Mouse (Mus musculus) limb, embryonic 14.5 days (tissue): ENCODE measurements around the gene Spg7. TPM values are rescaled to one million over a fixed set of nuclear protein-coding genes. Genes with fewer than 3 reads are reported as not detected.
A peak's percentile ranks its signal among the peaks of the same experiment; 100 is the strongest.

Experiments used
- ATAC-seq: fragments of 200-750 bp; cut with Nextera tagmentation; 2 replicates; pipeline ENCODE4 v1.8.0; 2017; ENCODE audit warnings: low read depth, moderate number of reproducible peaks, moderate TSS enrichment; ENCODE audit not compliant: low FRiP score
- DNase-seq: peaks from one replicate; pipeline ENCODE4 v3.0.0-alpha.2; 2015; ENCODE audit warnings: low spot score
- H3K27ac ChIP-seq: fragments of 300-500 bp; sonication (generic); replicated peaks from 2 replicates; pipeline ENCODE4 v1.5.1; 2014; ENCODE audit warnings: low read depth, mild to moderate bottlenecking, low read length, moderate library complexity, mixed read lengths
- H3K27me3 ChIP-seq: fragments of 300-500 bp; sonication (generic); 2 replicates; pipeline ENCODE4 v1.6.1; 2014; ENCODE audit warnings: low read length, mixed read lengths; ENCODE audit not compliant: control insufficient read depth, insufficient read depth
- H3K36me3 ChIP-seq: fragments of 300-500 bp; sonication (generic); 2 replicates; pipeline ENCODE4 v1.6.1; 2014; ENCODE audit warnings: mild to moderate bottlenecking, low read length, moderate library complexity, mixed read lengths; ENCODE audit not compliant: control insufficient read depth, insufficient read depth
- H3K4me1 ChIP-seq: fragments of 300-500 bp; sonication (generic); 2 replicates; pipeline ENCODE4 v1.6.1; 2014; ENCODE audit warnings: antibody characterized with exemption, low read length, mixed read lengths; ENCODE audit not compliant: control insufficient read depth, insufficient read depth
- H3K4me2 ChIP-seq: fragments of 300-500 bp; sonication (generic); replicated peaks from 2 replicates; pipeline ENCODE4 v1.6.1; 2014; ENCODE audit warnings: low read depth, mild to moderate bottlenecking, low read length, moderate library complexity; ENCODE audit not compliant: severe bottlenecking
- H3K4me3 ChIP-seq: fragments of 300-500 bp; sonication (generic); replicated peaks from 2 replicates; pipeline ENCODE4 v1.5.1; 2014; ENCODE audit warnings: low read length
- H3K9ac ChIP-seq: fragments of 300-500 bp; sonication (generic); 2 replicates; pipeline ENCODE4 v1.6.1; 2014; ENCODE audit warnings: mild to moderate bottlenecking, low read depth, low read length, moderate library complexity; ENCODE audit not compliant: severe bottlenecking
- H3K9me3 ChIP-seq: fragments of 300-500 bp; sonication (generic); 2 replicates; pipeline ENCODE4 v1.6.1; 2016; ENCODE audit warnings: low read length; ENCODE audit not compliant: control insufficient read depth
- POLR2A ChIP-seq: fragments of 200-500 bp; IDR thresholded peaks from 2 replicates; pipeline ENCODE4 v1.8.0; 2012; ENCODE audit warnings: inconsistent platforms, mild to moderate bottlenecking, moderate library complexity, borderline replicate concordance; ENCODE audit not compliant: insufficient read depth, insufficient read length; ENCODE audit errors: extremely low read depth
- WGBS: fragments of 180-500 bp; shearing (Covaris S2); extraction: QIAGEN DNeasy Blood & Tissue Kit; methylation state at CpG from one replicate; pipeline ENCODE4 v1.1.7; 2014; 5-methylcytosine and 5-hydroxymethylcytosine counted together
- polyA plus RNA-seq, 2 experiments: library from polyadenylated mRNA; depleted of rRNA in 1 of 2; stranded (reverse) in 1 of 2; unstranded in 1 of 2; fragments of >200 nt; fragmentation: Nextera tagmentation in 1 of 2; extraction: Ambion mirVana in 1 of 2; gene quantifications; 2 replicates each; pipeline versions ENCODE4 v1.2.1 to v1.2.3; 2012 to 2014

The Spg7 gene
- polyA plus RNA-seq (2012; rRNA removed) (88.7 and 90.0 TPM in 2 replicates), polyA plus RNA-seq (2014; fragmentation: Nextera tagmentation; extraction: Ambion mirVana) (34.8 and 37.5 TPM in 2 replicates)

DNA sequence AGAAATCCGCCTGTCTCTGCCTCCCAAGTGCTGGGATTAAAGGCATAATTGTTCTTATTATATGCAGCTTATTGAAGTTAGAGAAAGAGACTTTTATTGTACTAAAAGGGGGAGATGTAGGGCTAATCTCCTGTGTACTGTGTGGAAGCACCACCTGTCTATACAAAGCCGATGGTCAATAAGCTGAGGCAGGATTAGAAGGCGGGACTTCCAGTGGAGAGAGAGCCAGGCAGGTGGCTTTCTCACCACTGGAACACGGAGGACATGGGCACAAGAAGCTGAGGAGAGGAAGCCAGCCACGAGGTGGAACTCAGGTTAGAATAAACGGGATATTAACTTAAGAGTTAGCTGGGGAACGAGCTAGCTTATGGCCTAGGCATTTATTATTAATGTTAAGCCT lies at the start of gene Spg7:
Gene Spg7, plus strand, starts transcription at position 222 of the 400 bp plus-strand sequence.
- DNase-seq (no peak), ATAC-seq (no peak)
- H3K27me3 ChIP-seq = no peaks in the 10 kb centered on the region
- H3K4me2 ChIP-seq = no peak within 1 kb of the TSS
- no peaks in the 10 kb centered on the region for H3K9me3 ChIP-seq
- peaks cover 12% of the 10 kb centered on the region for H3K36me3 ChIP-seq
- TF ChIP-seq POLR2A = no peak
- peaks cover 12% of the 10 kb centered on the region for H3K4me1 ChIP-seq
- H3K9ac ChIP-seq = no peak within 1 kb of the TSS
- 70% methylated on average over 7 of the region's 7 CpGs for WGBS
- H3K4me3 ChIP-seq = no peak within 1 kb of the TSS
- H3K27ac ChIP-seq = no peak within 1 kb of the TSS

DNA sequence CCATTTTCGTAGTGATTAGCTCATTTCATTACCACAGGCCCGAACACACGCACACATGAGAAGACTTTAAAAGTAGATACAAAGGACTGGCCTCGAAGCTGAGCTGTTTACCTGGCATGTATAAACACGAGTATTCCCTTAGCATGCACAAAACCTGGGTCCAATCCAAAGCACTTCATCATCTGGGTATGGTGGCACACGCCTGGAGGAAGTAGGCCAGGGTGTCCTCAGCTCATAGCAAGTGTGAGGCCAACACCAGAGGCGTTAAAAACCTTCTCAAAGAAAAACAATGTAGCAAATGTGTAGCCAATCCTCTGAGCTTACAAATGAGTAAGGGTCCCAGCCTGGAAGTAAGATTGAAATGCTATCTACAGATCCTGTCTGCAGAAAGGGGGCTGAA lies 48.3 kb upstream of the Spg7 start:
- 67% methylated on average over 7 of the region's 7 CpGs for WGBS
- no peaks in the 10 kb centered on the region for H3K9me3 ChIP-seq

DNA sequence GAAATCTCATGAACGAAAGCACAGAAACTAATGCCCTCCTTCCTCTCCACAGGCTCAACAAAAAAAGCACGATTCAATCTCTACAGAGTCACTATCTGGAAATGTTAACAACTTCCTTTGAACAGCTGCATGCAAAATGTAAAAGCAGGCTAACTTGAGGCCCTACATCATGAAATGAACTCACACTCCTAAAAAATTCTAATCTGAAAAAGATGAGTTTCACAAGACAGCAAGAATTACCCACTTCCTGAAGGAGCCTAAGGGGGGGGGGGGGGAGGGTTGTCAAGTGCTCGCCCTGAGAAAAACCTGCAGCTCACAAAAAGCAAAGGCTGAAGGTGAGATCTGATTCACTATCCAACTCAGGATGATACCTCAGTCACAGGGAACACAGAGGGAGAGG lies 47.7 kb upstream of the Spg7 start:
- Histone ChIP-seq H3K9ac (no peak overlapping the region), H3K27me3 (no peaks in the 10 kb centered on the region), H3K27ac (peak overlapping the region; percentile 13; the same call in 1 of the 2 replicates), H3K4me1 (peaks cover 7% of the 10 kb centered on the region), H3K4me3 (no peak overlapping the region), H3K9me3 (no peaks in the 10 kb centered on the region), H3K4me2 (no peak overlapping the region), H3K36me3 (peaks cover 2% of the 10 kb centered on the region; the same call in 1 of the 2 replicates)
- DNase-seq (no peak), ATAC-seq (no peak)
- no peak for TF ChIP-seq POLR2A
- 42% methylated on average over 3 of the region's 3 CpGs for WGBS

More for the DNA sequence above, 48.3 kb upstream of the Spg7 start:
- TF ChIP-seq POLR2A = no peak
- Histone ChIP-seq H3K9ac (no peak overlapping the region), H3K36me3 (peaks cover 2% of the 10 kb centered on the region; the same call in 1 of the 2 replicates), H3K27ac (no peak overlapping the region), H3K4me2 (no peak overlapping the region), H3K27me3 (no peaks in the 10 kb centered on the region), H3K4me1 (peaks cover 7% of the 10 kb centered on the region), H3K4me3 (no peak overlapping the region)
- ATAC-seq = no peak
- DNase-seq = no peak

DNA sequence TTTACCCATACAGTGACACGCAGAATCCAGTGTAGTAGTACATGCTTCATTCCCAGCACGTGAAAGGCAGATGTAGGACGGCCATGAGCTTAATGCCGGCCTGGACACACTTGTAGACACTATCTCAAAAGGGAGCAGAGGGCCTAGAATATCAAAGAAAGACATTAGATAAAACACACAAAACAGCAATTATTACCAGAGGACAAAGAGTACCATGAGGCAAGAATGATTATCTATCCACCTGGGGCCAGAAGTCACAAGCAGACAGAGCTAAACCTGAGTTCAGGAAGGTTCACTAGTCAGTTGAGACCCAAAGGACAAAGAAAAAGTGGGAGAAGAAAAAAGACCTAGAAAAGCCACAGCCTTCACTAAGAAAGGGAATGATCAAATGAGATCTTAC lies 45.6 kb upstream of the Spg7 start:
- peaks cover 2% of the 10 kb centered on the region; the same call in 1 of the 2 replicates for H3K36me3 ChIP-seq
- TF ChIP-seq POLR2A = no peak
- no peak for DNase-seq
- H3K4me2 ChIP-seq = no peak overlapping the region
- no peaks in the 10 kb centered on the region for H3K9me3 ChIP-seq
- no peak for ATAC-seq
- WGBS = 92% methylated on average over 4 of the region's 4 CpGs
- H3K27ac ChIP-seq = no peak overlapping the region
- no peaks in the 10 kb centered on the region for H3K27me3 ChIP-seq
- peaks cover 12% of the 10 kb centered on the region for H3K4me1 ChIP-seq
- no peak overlapping the region for H3K4me3 ChIP-seq
- no peak overlapping the region for H3K9ac ChIP-seq

DNA sequence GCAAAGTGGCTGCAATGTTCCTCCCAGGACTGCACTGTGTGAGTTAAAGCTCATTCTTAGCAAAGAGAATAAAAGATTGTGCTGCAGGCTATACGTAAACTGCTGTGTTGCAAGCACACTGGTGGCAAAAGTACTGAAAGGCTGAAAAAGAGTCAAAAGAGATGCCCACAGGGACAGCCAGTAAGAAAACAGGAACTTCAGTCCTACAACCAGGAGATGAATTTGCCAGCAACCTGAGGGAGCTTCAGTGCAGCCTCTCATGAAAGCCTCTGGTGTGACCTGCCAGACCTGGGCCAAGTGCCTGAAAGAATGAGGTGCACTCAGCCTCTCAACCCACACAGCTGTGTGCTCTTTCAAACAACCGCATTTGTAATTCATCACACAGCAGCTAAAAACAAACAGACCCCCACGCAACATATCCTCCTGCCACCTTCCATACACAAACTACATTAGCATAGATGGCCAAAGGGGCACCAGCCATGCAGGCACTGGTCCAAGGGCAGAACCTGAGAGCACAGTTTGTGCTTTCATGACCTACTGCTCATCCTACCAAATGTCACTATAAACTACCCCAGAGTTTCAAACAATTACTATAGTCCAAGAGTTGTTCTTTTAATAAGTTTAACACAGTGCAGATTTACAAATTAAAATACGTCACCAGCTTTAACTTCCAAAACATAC lies 44.1 kb upstream of the Spg7 start:
- no peak for ATAC-seq
- 80% methylated on average over 4 of the region's 4 CpGs for WGBS
- Histone ChIP-seq H3K4me3 (no peak overlapping the region), H3K36me3 (peaks cover 2% of the 10 kb centered on the region; the same call in 1 of the 2 replicates), H3K27me3 (no peaks in the 10 kb centered on the region), H3K9ac (no peak overlapping the region), H3K9me3 (no peaks in the 10 kb centered on the region), H3K4me1 (peaks cover 16% of the 10 kb centered on the region), H3K27ac (peak overlapping the region; percentile 33; the same call in 1 of the 2 replicates), H3K4me2 (no peak overlapping the region)
- no peak for DNase-seq
- TF ChIP-seq POLR2A = no peak

DNA sequence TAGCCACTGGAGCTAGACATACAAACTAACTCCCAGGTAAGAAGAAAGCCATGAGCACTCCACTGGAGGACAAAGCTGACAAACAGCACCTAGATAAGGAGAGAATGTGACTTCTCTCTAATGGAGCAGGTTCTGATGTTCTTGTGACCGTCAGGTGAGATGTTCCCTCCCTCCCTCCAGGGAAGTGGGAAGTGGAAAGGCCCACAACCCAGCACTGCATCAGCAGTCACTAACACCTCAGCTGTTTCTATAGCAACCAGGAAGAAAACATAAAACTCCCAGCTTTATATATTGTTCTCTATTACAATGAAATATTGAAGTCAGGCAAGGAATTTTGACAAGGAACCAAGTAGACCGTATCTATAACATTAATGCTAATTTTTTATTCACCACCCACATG lies 42.7 kb upstream of the Spg7 start:
- Histone ChIP-seq H3K4me3 (no peak overlapping the region), H3K9me3 (no peaks in the 10 kb centered on the region), H3K4me1 (peaks cover 10% of the 10 kb centered on the region), H3K4me2 (no peak overlapping the region), H3K9ac (no peak overlapping the region), H3K27me3 (no peaks in the 10 kb centered on the region), H3K27ac (no peak overlapping the region), H3K36me3 (peaks cover 2% of the 10 kb centered on the region; the same call in 1 of the 2 replicates)
- DNase-seq = no peak
- TF ChIP-seq POLR2A = no peak
- WGBS = 48% methylated on average over 2 of the region's 2 CpGs
- ATAC-seq = no peak
